Mouse (Mus musculus) liver, embryonic 11.5 days (tissue): ENCODE measurements at regions not wholly inside any gene's neighbourhood (a gene's known extent, or its start where the extent isn't known, plus 50 kb on each side); places are given as distances from the start of the nearest gene placed in this dataset.

Experiments
- ATAC-seq: fragments of 200-750 bp; cut with Nextera tagmentation; replicated peaks from 2 replicates; pipeline ENCODE4 v1.8.0; 2017; ENCODE audit warnings: moderate number of reproducible peaks, mild to moderate bottlenecking, moderate TSS enrichment, moderate library complexity; ENCODE audit not compliant: low FRiP score
- DNase-seq: peaks from one replicate; pipeline ENCODE4 v3.0.0-alpha.2; 2017; ENCODE audit warnings: low spot score
- H3K27ac ChIP-seq: fragments of 300-500 bp; sonication (generic); 2 replicates; pipeline ENCODE4 v1.5.1; 2014; ENCODE audit warnings: mild to moderate bottlenecking, low read depth, low read length, control low read depth
- H3K27me3 ChIP-seq: fragments of 300-500 bp; sonication (generic); replicated peaks from 2 replicates; pipeline ENCODE4 v1.6.1; 2014; ENCODE audit warnings: low read length, mixed read lengths; ENCODE audit not compliant: control insufficient read depth, insufficient read depth
- H3K36me3 ChIP-seq: fragments of 300-500 bp; sonication (generic); 2 replicates; pipeline ENCODE4 v1.6.1; 2014; ENCODE audit warnings: mild to moderate bottlenecking, low read length, moderate library complexity, mixed read lengths; ENCODE audit not compliant: control insufficient read depth, insufficient read depth
- H3K4me1 ChIP-seq: fragments of 300-500 bp; sonication (generic); replicated peaks from 2 replicates; pipeline ENCODE4 v1.6.1; 2014; ENCODE audit warnings: low read length, mixed read lengths; ENCODE audit not compliant: control insufficient read depth, insufficient read depth
- H3K4me2 ChIP-seq: fragments of 300-500 bp; sonication (generic); 2 replicates; pipeline ENCODE4 v1.6.1; 2014; ENCODE audit warnings: mild to moderate bottlenecking, control low read depth, moderate library complexity
- H3K4me3 ChIP-seq: fragments of 300-500 bp; sonication (generic); 2 replicates; pipeline ENCODE4 v1.5.1; 2014; ENCODE audit warnings: low read depth, low read length, control low read depth
- H3K9ac ChIP-seq: fragments of 300-500 bp; sonication (generic); 2 replicates; pipeline ENCODE4 v1.6.1; 2014; ENCODE audit warnings: low read depth, low read length, control low read depth
- H3K9me3 ChIP-seq: fragments of 300-500 bp; sonication (generic); 2 replicates; pipeline ENCODE4 v1.6.1; 2016; ENCODE audit warnings: low read length, inconsistent platforms, mixed read lengths; ENCODE audit not compliant: control insufficient read depth
- WGBS: fragments of 180-500 bp; shearing (Covaris S2); extraction: QIAGEN DNeasy Blood & Tissue Kit; methylation state at CpG from one replicate; pipeline ENCODE4 v1.1.7; 2014; 5-methylcytosine and 5-hydroxymethylcytosine counted together

DNA sequence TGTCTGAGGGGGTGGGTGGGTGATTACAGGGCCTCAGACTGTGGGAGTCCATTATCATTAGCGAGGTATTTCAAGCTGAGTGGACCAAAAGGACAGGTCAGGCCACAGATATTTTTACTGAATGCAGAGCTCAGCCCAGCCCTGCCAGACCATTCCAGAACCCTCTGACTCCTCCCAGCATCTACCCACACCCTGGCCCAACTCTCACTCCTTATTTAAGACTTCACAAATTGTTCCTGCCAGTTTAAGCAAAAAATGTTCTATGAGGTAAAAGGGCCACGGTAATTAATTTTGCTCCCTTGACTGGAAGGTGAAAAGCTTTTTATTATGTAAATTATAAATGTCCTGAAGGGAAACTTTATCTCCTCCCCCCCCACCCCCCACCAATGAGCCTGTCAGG is 159.3 kb upstream of the 1700066M21Rik start:
- Histone ChIP-seq H3K4me2 (no peak overlapping the region), H3K9me3 (no peaks in the 10 kb centered on the region), H3K27me3 (no peaks in the 10 kb centered on the region), H3K9ac (no peak overlapping the region), H3K4me3 (no peak overlapping the region), H3K36me3 (no peaks in the 10 kb centered on the region), H3K27ac (no peak overlapping the region), H3K4me1 (no peaks in the 10 kb centered on the region)
- ATAC-seq (no peak), DNase-seq (no peak)
- 61% methylated on average over 2 of the region's 2 CpGs for WGBS

DNA sequence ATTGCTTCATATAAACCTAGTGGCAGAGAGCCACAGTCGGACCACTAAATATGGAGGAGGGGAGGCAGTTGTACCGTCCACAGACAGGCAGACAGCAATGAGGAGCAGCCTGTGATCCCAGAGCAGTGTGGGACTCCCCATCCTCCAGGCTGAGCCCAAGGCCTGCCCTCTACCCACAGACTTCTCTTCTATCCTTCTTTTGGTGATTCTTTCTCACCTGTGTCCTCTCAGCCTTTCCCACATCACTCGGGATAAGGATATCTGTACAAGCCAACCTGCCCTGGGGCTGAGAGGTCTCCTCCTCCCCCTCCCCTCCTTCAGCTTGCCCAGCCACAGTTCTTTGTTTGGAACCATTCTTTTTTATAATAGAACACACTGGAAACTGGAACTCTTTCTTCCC is 158.8 kb upstream of the 1700066M21Rik start:
- Histone ChIP-seq H3K9ac (no peak overlapping the region), H3K4me2 (no peak overlapping the region), H3K27me3 (no peaks in the 10 kb centered on the region), H3K36me3 (no peaks in the 10 kb centered on the region), H3K27ac (no peak overlapping the region), H3K4me3 (no peak overlapping the region), H3K4me1 (no peaks in the 10 kb centered on the region), H3K9me3 (no peaks in the 10 kb centered on the region)
- no peak for ATAC-seq
- WGBS, result 70% methylated on average over 3 of the region's 3 CpGs
- DNase-seq, result no peak

DNA sequence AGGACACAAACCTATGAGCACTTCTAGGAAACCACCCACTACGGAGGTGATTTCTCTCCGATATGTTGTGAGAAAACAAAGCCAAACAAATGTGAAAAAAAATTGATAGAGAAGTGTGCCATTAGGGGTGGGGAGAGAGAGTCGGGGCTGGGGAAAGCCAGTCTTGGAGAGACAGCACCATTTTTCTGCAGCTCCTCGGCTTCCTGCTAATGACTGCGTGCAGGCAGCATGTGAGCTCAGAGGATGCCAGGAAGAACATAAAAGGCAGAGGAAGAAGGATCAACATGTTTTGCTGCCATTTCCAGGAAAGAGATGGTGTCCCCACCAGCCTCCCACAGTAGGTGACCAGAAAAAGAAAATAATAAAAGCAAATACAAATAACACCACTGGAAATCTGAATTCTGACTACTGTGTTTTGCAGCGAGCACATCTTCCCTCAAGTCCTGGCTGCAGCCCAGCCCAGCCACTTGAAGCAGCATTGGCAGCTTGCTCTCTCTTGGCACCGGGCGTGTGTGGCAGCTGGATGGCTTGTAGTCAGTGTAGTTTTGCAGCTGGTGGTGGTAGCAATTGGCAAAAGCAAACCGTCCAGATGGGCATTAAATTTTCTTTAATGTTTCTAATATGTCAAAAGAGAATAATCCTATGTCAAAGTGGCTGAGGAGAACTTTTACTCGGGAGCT is 152.9 kb upstream of the 1700066M21Rik start:
- DNase-seq, result no peak
- Histone ChIP-seq H3K4me3 (no peak overlapping the region), H3K27ac (no peak overlapping the region), H3K9me3 (no peaks in the 10 kb centered on the region), H3K4me1 (no peaks in the 10 kb centered on the region), H3K27me3 (no peaks in the 10 kb centered on the region), H3K9ac (no peak overlapping the region), H3K36me3 (no peaks in the 10 kb centered on the region), H3K4me2 (no peak overlapping the region)
- WGBS, result 81% methylated on average over 10 of the region's 10 CpGs
- ATAC-seq, result no peak

DNA sequence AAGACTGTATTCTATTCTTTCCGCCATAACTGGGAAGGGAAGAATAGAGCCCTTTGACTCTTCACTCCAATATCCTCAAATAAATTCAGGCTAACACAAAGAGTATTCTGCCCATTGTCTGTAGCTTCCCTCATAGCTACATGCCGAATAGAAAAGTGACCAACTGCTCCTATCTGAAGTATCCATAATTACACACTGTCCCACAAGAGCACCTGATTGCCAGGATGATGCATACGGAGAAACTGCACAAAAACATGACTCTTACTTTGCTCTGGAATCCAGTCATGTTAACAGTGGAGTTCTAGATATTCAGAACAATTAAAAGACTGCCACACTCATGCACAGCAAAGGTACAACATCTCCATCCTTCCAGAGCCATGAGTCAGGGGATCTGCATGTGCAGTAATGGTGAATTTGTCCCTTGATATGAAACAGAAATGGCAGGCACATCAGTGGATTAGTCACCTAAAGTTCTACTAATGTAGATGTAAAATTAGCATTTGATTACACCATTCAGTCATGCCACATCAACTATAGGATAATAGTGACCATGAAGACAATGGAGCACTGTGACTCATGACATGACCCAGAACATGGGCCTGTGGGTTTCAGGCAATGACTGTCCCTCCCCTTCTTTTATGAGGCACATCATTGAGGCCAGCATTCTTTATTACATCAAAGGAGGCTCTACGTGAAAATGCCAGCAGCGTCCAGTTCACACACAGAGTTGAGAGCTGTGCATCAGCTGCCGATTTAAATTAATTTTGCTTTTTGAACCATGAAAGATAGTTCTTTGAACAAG is 133.6 kb upstream of the 1700066M21Rik start:
- WGBS, result 80% methylated on average over 6 of the region's 6 CpGs

DNA sequence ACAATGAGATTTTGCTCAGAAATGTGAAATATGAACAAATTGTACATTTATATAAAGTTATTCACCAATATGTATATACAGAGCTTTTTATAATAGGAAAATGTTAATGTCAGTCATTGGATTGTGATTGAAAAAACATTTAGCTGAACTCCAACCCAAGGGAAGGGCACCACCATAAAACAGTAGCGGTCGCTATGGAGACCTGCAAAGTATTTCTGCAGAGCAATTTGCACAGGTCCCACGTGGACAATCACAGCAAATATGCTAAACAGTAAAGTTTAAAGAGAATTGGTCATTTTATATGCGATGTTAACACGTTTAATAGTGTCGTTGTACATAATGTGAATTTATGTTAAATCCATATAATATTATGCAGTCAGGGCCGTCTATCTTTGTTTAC is 117.8 kb upstream of the 1700066M21Rik start:
- H3K9ac ChIP-seq, result no peak overlapping the region
- no peaks in the 10 kb centered on the region for H3K4me1 ChIP-seq

More for the DNA sequence above, 133.6 kb upstream of the 1700066M21Rik start:
- no peak overlapping the region for H3K4me3 ChIP-seq
- H3K27ac ChIP-seq, result no peak overlapping the region
- H3K9me3 ChIP-seq, result no peaks in the 10 kb centered on the region
- no peaks in the 10 kb centered on the region for H3K36me3 ChIP-seq
- H3K9ac ChIP-seq, result no peak overlapping the region
- DNase-seq (no peak), ATAC-seq (no peak)
- no peaks in the 10 kb centered on the region for H3K27me3 ChIP-seq
- no peak overlapping the region for H3K4me2 ChIP-seq
- no peaks in the 10 kb centered on the region for H3K4me1 ChIP-seq

DNA sequence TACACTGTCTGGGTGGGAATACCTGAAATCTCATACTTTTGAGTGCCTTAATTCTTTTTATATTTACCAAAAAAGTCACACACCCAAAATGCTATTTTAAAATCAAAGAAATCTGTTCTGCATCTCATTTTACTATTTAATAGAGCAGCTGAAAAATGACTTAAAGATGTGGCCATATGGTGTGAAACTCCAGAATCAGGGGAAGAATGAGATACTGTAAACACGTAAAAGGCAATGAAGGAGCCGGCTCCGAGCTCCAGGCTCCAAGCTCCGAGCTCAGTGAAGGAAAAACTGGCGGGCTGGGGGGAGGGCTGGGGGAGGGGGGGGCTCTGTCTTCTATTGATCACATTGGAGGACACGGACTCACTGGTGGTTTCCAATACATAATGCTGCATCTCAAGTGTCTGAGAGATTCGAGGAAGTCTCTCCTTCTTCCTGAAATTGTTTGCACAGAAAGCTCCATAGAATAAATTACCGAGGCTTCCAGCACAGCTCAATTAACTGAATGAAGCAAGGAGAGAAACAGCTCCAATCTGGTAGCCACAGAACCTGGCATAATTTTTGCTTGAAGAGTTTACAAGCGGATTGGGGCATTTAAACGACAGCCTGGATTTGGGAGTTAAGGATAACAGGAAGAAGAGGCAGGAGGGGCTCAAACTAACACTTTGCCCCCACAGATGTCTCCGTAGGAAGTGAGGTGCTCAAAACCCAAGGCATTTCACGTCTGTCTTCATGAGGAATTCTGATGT is 112.2 kb upstream of the 1700066M21Rik start:
- H3K9me3 ChIP-seq, result no peaks in the 10 kb centered on the region
- no peak for DNase-seq
- H3K36me3 ChIP-seq, result no peaks in the 10 kb centered on the region
- no peak overlapping the region for H3K4me2 ChIP-seq
- no peaks in the 10 kb centered on the region for H3K27me3 ChIP-seq
- WGBS, result 50% methylated on average over 12 of the region's 12 CpGs
- no peak overlapping the region for H3K9ac ChIP-seq
- H3K4me3 ChIP-seq, result no peak overlapping the region
- no peak overlapping the region for H3K27ac ChIP-seq
- no peak for ATAC-seq
- H3K4me1 ChIP-seq, result no peaks in the 10 kb centered on the region

More for the DNA sequence above, 117.8 kb upstream of the 1700066M21Rik start:
- H3K9me3 ChIP-seq, result no peaks in the 10 kb centered on the region
- ATAC-seq (no peak), DNase-seq (no peak)
- no peak overlapping the region for H3K4me2 ChIP-seq
- WGBS, result 72% methylated on average over 7 of the region's 7 CpGs
- no peaks in the 10 kb centered on the region for H3K36me3 ChIP-seq
- no peak overlapping the region for H3K4me3 ChIP-seq
- no peaks in the 10 kb centered on the region for H3K27me3 ChIP-seq
- no peak overlapping the region for H3K27ac ChIP-seq

DNA sequence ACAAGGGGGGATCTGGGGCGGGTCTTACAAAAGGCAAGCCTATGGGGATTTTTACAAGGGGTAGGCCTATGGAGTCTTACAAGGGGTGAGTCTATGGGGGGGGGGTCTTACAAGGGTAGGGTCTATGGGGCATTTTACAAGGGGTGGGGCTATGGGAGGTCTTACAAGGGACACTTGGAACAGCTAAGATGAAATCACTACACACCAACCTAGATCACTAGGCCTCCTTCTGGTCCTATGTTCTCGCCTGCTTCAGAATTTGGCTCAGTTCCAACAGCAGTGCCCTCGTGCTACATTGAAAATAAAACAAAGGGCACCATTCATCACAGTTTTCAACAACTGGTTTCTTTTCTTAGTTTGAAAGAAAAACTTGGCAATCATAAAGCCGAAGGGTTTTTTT is 110.7 kb upstream of the 1700066M21Rik start:
- H3K4me3 ChIP-seq, result no peak overlapping the region
- H3K4me2 ChIP-seq, result no peak overlapping the region
- no peaks in the 10 kb centered on the region for H3K4me1 ChIP-seq
- no peak for DNase-seq
- 72% methylated on average over 4 of the region's 4 CpGs for WGBS
- no peak for ATAC-seq
- H3K9me3 ChIP-seq, result no peaks in the 10 kb centered on the region
- H3K9ac ChIP-seq, result no peak overlapping the region
- H3K36me3 ChIP-seq, result no peaks in the 10 kb centered on the region
- H3K27ac ChIP-seq, result no peak overlapping the region
- no peaks in the 10 kb centered on the region for H3K27me3 ChIP-seq

DNA sequence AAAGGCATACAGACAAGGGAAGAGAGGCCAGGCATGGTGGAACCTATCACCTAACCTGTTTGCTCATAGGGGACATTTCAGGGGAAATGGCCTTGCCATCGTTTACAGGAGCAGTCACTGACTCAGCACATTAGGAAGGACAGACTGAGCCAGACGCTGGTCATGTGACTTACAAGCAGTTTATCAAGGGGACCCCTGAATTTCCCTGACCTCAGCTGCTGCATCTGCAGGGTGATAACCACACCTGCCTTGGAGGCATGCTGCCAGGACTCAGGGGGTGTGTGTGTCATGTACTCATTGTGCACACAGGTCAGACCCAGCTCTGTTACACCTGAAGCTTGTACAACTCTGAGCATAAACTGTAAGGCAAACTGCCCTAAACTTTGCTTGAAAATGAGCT is 109.6 kb upstream of the 1700066M21Rik start:
- Histone ChIP-seq H3K9ac (no peak overlapping the region), H3K36me3 (no peaks in the 10 kb centered on the region), H3K27ac (no peak overlapping the region), H3K4me1 (no peaks in the 10 kb centered on the region), H3K9me3 (no peaks in the 10 kb centered on the region), H3K4me2 (no peak overlapping the region), H3K4me3 (no peak overlapping the region), H3K27me3 (no peaks in the 10 kb centered on the region)
- DNase-seq (no peak), ATAC-seq (peak; percentile 58)
- WGBS, result 23% methylated on average over 2 of the region's 2 CpGs
